Mouse (Mus musculus) forebrain, embryonic 11.5 days (tissue): ENCODE data around the gene Psmc3ip. TPM values are rescaled to one million over a fixed set of nuclear protein-coding genes. Genes with fewer than 3 reads are reported as not detected.

Experiments
- ATAC-seq: fragments of 200-750 bp; cut with Nextera tagmentation; replicated peaks from 2 replicates; pipeline ENCODE4 v1.8.0; 2017; ENCODE audit warnings: moderate TSS enrichment; ENCODE audit not compliant: low FRiP score
- DNase-seq: peaks from one replicate; pipeline ENCODE4 v3.0.0-alpha.2; 2017; ENCODE audit warnings: low spot score
- H3K27ac ChIP-seq: fragments of 300-500 bp; sonication (generic); 2 replicates; pipeline ENCODE4 v1.5.1; 2014; ENCODE audit warnings: low read depth, low read length
- H3K27me3 ChIP-seq: fragments of 300-500 bp; sonication (generic); 2 replicates; pipeline ENCODE4 v1.6.1; 2014; ENCODE audit warnings: mild to moderate bottlenecking, low read length, mixed read lengths; ENCODE audit not compliant: control insufficient read depth, insufficient read depth
- H3K36me3 ChIP-seq: fragments of 300-500 bp; sonication (generic); 2 replicates; pipeline ENCODE4 v1.6.1; 2014; ENCODE audit warnings: mild to moderate bottlenecking, low read length, moderate library complexity, mixed read lengths; ENCODE audit not compliant: control insufficient read depth, insufficient read depth
- H3K4me1 ChIP-seq: fragments of 300-500 bp; sonication (generic); replicated peaks from 2 replicates; pipeline ENCODE4 v1.6.1; 2014; ENCODE audit warnings: low read length, mixed read lengths; ENCODE audit not compliant: control insufficient read depth, insufficient read depth
- H3K4me2 ChIP-seq: fragments of 300-500 bp; sonication (generic); 2 replicates; pipeline ENCODE4 v1.6.1; 2014; ENCODE audit warnings: low read depth, mild to moderate bottlenecking, low read length, moderate library complexity, mixed read lengths; ENCODE audit not compliant: severe bottlenecking
- H3K4me3 ChIP-seq: fragments of 300-500 bp; sonication (generic); 2 replicates; pipeline ENCODE4 v1.5.1; 2014; ENCODE audit warnings: low read depth, low read length
- H3K9ac ChIP-seq: fragments of 300-500 bp; sonication (generic); 2 replicates; pipeline ENCODE4 v1.6.1; 2014; ENCODE audit warnings: low read length
- H3K9me3 ChIP-seq: fragments of 300-500 bp; sonication (generic); 2 replicates; pipeline ENCODE4 v1.6.1; 2016; ENCODE audit warnings: low read length, mixed read lengths; ENCODE audit not compliant: control insufficient read depth
- WGBS: fragments of 180-500 bp; shearing (Covaris S2); extraction: QIAGEN DNeasy Blood & Tissue Kit; methylation state at CpG from one replicate; pipeline ENCODE4 v1.1.7; 2014; 5-methylcytosine and 5-hydroxymethylcytosine counted together
- polyA plus RNA-seq: library from polyadenylated mRNA; unstranded; fragments of >200 nt; fragmentation: Nextera tagmentation; extraction: Ambion mirVana; gene quantifications from 2 replicates; pipeline ENCODE4 v1.2.1, GENCODE M21; 2014

Gene Psmc3ip
- polyA plus RNA-seq, 1 experiment from 2014 or later, result 74.1 TPM

- DNase-seq (no peak), ATAC-seq (no peak)
- WGBS, result 80% methylated on average over 6 of the region's 6 CpGs
- Histone ChIP-seq H3K4me3 (no peak overlapping the region), H3K4me1 (peaks cover 25% of the 10 kb centered on the region), H3K9ac (0 out of 2 replicates have a peak overlapping the region, but pooled peaks have one; percentile 2), H3K27ac (peak overlapping the region; percentile 68), H3K36me3 (peaks cover 4% of the 10 kb centered on the region; the same call in 1 of the 2 replicates), H3K4me2 (peak overlapping the region; percentile 93), H3K27me3 (peaks cover 4% of the 10 kb centered on the region), H3K9me3 (no peaks in the 10 kb centered on the region)
Measured at GRCm38 (mm10) chr11:101086323-101086674, 8.9 kb downstream of the Psmc3ip start.

DNA sequence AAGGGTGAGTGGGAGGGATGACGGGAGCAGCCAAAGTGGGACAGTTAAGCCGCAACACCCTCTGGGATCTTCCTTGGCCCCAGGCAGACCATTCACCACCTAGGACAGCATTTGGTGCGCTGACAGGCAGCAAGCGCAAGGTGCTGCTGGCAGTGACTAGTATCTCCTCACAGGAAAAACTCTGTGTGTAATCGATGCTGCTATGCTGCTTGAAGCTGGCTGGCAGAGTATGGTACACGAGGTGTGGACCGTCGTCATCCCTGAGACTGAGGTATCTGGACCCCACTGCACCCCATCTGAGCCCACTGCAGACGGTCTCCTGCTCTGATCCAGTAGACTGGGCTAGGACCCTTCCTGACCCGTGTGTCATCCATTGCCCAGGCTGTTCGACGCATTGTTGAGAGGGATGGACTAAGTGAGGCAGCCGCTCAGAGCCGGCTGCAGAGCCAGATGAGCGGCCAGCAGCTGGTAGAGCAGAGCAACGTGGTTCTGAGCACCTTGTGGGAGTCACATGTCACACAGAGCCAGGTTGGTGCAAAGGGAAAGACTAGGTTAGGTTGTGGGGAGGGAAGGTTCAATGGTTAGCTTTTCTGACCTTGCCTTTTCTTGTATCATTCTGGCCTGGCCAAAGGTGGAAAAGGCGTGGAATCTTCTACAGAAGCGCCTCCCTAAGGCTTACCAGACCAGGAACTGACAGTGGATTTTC, 9.5 kb downstream of the Psmc3ip start:
- peaks cover 9% of the 10 kb centered on the region for H3K27me3 ChIP-seq
- DNase-seq, result no peak

GRCm38 (mm10) chr11:101084811-101085210, 10.4 kb downstream of the Psmc3ip start:
- H3K4me2 ChIP-seq, result no peak overlapping the region
- H3K9ac ChIP-seq, result no peak overlapping the region
- no peaks in the 10 kb centered on the region; the same call in 1 of the 2 replicates for H3K36me3 ChIP-seq
- no peaks in the 10 kb centered on the region for H3K9me3 ChIP-seq
- H3K27ac ChIP-seq, result no peak overlapping the region
- WGBS, result 92% methylated on average over 12 of the region's 12 CpGs
- H3K4me1 ChIP-seq, result peaks cover 25% of the 10 kb centered on the region
- ATAC-seq (no peak), DNase-seq (no peak)
- H3K27me3 ChIP-seq, result peaks cover 18% of the 10 kb centered on the region
- no peak overlapping the region for H3K4me3 ChIP-seq

More for the DNA sequence above, 9.5 kb downstream of the Psmc3ip start:
- Histone ChIP-seq H3K9ac (no peak overlapping the region; the same call in none of the 2 replicates), H3K4me3 (no peak overlapping the region), H3K27ac (no peak overlapping the region), H3K9me3 (no peaks in the 10 kb centered on the region), H3K4me1 (peaks cover 25% of the 10 kb centered on the region), H3K4me2 (no peak overlapping the region), H3K36me3 (no peaks in the 10 kb centered on the region; the same call in 1 of the 2 replicates)
- 91% methylated on average over 18 of the region's 18 CpGs for WGBS
- no peak for ATAC-seq

GRCm38 (mm10) chr11:101084246-101084645, 11.0 kb downstream of the Psmc3ip start:
- no peak for ATAC-seq
- peaks cover 25% of the 10 kb centered on the region for H3K4me1 ChIP-seq
- H3K9me3 ChIP-seq, result no peaks in the 10 kb centered on the region
- no peak overlapping the region; the same call in 1 of the 2 replicates for H3K9ac ChIP-seq
- peaks cover 24% of the 10 kb centered on the region for H3K27me3 ChIP-seq
- DNase-seq, result no peak
- no peak overlapping the region for H3K4me3 ChIP-seq
- H3K36me3 ChIP-seq, result no peaks in the 10 kb centered on the region; the same call in 1 of the 2 replicates
- 90% methylated on average over 14 of the region's 14 CpGs for WGBS
- H3K4me2 ChIP-seq, result no peak overlapping the region
- no peak overlapping the region for H3K27ac ChIP-seq

GRCm38 (mm10) chr11:101083083-101083697, 12.0 kb downstream of the Psmc3ip start:
- Histone ChIP-seq H3K27me3 (peaks cover 35% of the 10 kb centered on the region), H3K9me3 (no peaks in the 10 kb centered on the region), H3K4me2 (peak overlapping the region; percentile 99), H3K27ac (peak overlapping the region; percentile 71; the same call in 1 of the 2 replicates), H3K9ac (peak overlapping the region; percentile 96), H3K4me1 (peaks cover 25% of the 10 kb centered on the region), H3K4me3 (peak overlapping the region; percentile 87), H3K36me3 (no peaks in the 10 kb centered on the region)
- 39% methylated on average over 19 of the region's 19 CpGs for WGBS
- DNase-seq (no peak), ATAC-seq (peak; percentile 1; the same call in 1 of the 2 replicates)

GRCm38 (mm10) chr11:101082208-101083082, 12.8 kb downstream of the Psmc3ip start, which contains the start of gene Coasy:
TSS of gene Coasy (plus strand) at chr11:101082565.
- peaks cover 39% of the 10 kb centered on the region for H3K27me3 ChIP-seq
- peak; percentile 96 for DNase-seq
- ATAC-seq, result peak; percentile 85
- peak within 1 kb of the TSS; percentile 87 for H3K4me3 ChIP-seq
- WGBS, result under 1% methylated on average over 51 of the region's 51 CpGs
- H3K4me2 ChIP-seq, result peak within 1 kb of the TSS; percentile 99
- peaks cover 21% of the 10 kb centered on the region for H3K4me1 ChIP-seq
- H3K9ac ChIP-seq, result peak within 1 kb of the TSS; percentile 96
- no peaks in the 10 kb centered on the region for H3K36me3 ChIP-seq
- H3K9me3 ChIP-seq, result no peaks in the 10 kb centered on the region
- H3K27ac ChIP-seq, result peak within 1 kb of the TSS; percentile 71

GRCm38 (mm10) chr11:101081659-101082058, 13.6 kb downstream of the Psmc3ip start:
- H3K36me3 ChIP-seq, result no peaks in the 10 kb centered on the region
- H3K27me3 ChIP-seq, result peaks cover 42% of the 10 kb centered on the region
- H3K9ac ChIP-seq, result peak overlapping the region; percentile 96
- peaks cover 18% of the 10 kb centered on the region for H3K4me1 ChIP-seq
- peak overlapping the region; percentile 99 for H3K4me2 ChIP-seq
- DNase-seq (no peak), ATAC-seq (no peak)
- no peak overlapping the region for H3K27ac ChIP-seq
- no peaks in the 10 kb centered on the region for H3K9me3 ChIP-seq
- 4% methylated on average over 10 of the region's 10 CpGs for WGBS
- H3K4me3 ChIP-seq, result peak overlapping the region; percentile 87

GRCm38 (mm10) chr11:101080421-101080820, 14.8 kb downstream of the Psmc3ip start:
- no peaks in the 10 kb centered on the region for H3K9me3 ChIP-seq
- DNase-seq (no peak), ATAC-seq (no peak)
- no peaks in the 10 kb centered on the region for H3K36me3 ChIP-seq
- H3K9ac ChIP-seq, result no peak overlapping the region
- H3K27me3 ChIP-seq, result peaks cover 42% of the 10 kb centered on the region
- H3K27ac ChIP-seq, result no peak overlapping the region
- no peak overlapping the region for H3K4me2 ChIP-seq
- WGBS, result 63% methylated on average over 5 of the region's 5 CpGs
- H3K4me1 ChIP-seq, result peaks cover 9% of the 10 kb centered on the region; the same call in 1 of the 2 replicates
- H3K4me3 ChIP-seq, result no peak overlapping the region
